Mouse (Mus musculus) layer of hippocampus, adult 8-10 months (tissue): ENCODE data around the gene Dclk1. TPM values are rescaled to one million over a fixed set of nuclear protein-coding genes. Genes with fewer than 3 reads are reported as not detected.

Experiments used
- DNase-seq, 2 experiments: peaks; one replicate each; pipeline ENCODE4 v3.0.0; 2022; ENCODE audit warnings: low spot score in 2 of 2
- total RNA-seq, 4 experiments: library from RNA; stranded (reverse); gene quantifications; 2 replicates each; pipeline ENCODE4 v1.2.4; 2022

Gene Dclk1
- total RNA-seq, 4 experiments from 2014 or later = 509 to 592 (median 551) TPM

DNA sequence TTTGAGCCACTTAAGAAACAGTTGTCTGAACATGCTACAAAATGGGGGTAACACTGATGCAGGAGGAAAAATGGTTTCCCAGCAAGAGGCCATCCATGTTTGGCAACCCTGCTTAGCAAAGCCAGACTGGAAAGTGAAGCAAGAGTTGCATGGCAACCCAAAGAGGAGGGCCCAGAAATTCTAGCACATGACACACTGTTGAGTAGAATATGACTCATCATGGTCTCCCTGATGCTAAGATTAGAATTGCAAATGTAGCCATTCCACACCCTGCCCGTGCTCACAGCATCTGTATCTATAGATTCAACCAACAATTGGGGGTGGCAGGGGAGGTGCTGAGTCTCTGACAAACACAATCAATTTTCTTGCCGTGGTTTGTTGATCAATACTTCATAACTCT, 154.6 kb downstream of the Dclk1 start:
- DNase-seq = no peak

DNA sequence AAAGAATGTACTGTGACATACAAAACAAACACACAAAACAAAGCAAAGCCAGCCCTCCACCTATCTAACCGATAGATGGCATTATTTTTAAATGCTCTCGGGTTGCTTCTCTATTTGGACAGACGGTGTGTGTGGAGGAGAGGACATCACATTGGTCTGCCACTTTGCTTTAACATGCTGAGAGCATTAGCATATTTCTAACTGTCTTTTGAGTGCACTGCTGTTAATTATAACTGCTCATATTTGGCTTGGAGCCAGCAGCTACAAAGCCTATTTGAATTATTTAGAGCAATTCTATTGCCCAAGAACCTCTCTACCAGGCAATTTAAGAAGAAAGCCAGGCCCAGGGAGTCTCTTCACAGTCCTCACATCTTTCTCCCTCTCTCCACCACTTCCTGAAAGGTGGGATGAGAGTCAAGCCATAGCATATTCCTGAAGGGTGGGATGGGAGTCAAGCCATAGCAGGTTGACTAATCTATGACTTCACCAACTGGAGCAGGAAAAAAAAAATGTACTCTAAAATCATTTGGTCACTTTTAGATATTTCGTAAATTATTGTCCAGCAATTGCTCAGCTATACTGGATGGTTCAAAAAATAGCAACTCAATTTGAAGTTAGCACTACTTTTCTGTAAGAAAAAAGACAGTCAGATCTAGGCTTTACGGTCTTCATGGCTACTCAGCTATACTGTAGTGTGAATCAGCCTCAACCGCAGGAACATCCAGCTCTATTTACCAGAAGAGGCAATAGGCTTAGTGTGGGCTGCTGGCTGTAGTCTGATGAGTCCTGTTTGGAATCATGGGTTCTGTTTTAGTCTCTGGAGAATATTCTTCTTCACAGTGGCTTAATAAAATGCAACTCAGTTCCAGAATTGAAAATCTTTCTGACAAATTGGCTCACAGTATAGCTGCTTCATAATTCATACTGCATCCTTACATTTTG, 155.9 kb downstream of the Dclk1 start:
- no peak for DNase-seq

DNA sequence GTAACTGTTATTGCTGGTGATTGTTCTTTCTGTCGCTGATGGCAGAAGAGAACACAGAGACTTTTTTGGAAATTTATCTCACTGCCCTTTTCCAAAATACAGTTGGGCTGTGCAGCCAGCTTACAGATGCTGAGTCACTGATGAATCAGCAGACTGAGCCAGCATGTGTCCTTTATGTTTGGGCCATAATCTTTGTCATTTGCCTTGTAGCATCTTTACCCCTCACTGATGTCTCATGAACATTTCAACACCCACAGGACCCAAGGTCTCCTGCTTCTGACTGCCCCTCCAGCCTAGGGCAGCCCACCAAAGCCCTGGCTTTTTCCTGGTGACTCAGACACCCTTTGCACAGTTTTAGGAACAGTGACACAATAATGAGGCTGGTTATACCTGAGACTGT, 159.1 kb downstream of the Dclk1 start:
- DNase-seq = no peak

DNA sequence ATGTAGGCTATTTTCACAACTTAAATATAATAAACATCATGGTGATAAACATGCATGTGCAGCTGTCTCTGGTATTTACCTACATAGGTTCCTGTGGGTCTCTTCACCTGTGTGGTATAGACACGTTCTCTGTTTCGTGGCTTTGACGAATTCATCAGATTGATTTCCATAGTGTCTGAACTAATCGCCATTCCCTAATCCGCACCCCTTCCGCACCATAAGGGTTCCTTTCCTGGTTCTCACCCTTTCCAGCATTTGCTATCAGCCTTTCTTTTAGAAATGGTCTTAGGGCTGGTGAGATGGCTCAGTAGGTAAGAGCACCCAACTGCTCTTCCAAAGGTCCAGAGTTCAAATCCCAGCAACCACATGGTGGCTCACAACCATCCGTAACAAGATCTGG, 162.6 kb downstream of the Dclk1 start:
- no peak for DNase-seq

DNA sequence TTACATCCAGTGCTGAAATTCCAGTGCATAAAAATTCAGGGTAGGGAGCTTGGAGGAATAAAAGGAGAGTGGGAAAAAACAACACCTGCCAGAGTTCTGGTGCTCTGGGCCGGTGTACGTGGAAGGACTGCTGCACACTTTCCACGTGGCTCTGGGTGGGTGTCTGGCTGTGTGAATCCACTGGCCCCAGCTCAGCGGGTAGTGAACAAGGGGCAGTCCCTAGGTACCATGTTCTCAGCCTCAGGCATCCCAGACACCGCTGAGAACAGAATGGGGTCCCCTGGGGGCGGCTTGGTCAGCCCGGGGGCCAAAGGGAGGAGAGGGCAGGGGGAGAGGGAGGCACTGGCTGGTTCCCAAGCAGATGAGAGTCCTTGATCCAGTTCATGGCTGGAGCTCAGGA, 164.5 kb downstream of the Dclk1 start:
- no peak for DNase-seq

DNA sequence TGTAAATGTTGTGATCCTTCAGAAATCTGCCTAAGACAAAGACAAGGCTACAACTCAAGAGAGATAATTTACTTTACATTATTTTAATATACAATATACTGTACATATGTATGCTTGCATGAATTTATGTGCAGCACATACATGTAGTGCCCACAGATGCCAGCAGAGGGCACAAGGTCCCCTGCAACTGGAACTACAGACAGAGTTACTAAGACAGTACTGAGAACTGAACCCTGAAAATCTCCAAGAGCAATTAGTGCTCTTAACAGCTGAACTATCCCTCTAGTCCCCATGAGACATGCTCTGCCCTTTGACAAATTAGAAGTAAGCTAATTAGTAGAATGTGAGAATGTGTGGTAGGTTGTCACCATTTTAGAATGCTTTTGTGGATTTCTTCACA, 169.4 kb downstream of the Dclk1 start:
- DNase-seq = no peak

DNA sequence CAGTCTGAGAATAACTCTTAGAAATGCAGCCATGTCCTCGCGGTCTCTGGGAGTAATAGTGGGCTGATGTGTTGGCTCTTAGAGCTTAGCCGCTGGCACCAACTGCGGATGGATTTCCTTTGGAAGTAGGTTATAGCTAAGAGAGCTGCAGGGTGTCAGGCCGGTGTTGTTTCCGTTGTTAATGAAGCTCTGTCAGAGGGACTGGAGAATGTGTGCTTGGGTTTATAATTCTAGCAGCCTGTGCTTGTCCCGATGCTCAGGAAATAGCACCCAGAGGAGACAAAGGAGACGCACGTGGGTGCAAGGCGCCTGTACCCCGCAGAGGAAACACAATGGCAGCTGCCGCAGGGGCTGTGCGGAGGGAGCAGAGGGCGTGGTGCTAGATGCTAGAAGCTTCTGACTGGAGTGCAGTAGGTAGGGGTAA, 173.4 kb downstream of the Dclk1 start:
- peak; percentile 69 to 74 for DNase-seq

DNA sequence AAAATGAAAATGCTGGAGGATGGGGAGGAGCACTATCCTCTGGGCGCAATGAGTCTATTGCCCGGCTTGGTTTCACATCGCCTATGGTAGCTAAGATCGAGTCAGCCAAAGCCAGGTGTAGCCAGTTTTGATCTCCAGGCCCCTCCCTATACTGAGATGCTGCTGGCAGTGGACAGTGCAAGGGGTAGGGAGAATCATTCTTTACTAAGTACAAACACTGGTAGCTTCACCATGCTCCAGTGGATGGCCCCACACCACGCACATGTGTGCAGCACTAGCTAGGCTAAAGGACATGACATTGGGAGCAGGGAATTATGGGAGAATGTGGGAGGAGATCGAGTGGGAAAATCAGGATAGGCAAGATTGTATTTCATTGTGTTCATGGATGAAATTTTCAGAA, 176.7 kb downstream of the Dclk1 start:
- DNase-seq = no peak

DNA sequence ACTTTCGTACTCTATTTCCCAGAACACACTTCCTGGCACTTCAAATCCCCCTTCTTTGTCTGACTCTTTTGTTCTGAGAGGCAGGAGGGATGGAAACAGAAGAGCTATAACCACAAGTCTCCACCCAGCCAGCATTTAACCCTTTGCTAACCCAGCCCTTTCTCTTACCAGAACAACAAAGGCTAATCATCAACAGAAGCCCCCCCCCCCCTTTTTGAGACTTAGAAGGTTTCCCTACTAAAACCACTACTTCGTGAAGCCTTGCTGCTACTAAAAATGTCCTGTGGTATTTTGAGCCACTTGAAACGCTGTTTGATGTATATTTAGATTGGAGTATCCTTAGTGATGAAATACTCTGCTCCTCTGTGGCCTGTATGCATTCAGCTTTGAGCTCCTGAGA, 177.2 kb downstream of the Dclk1 start:
- no peak for DNase-seq

DNA sequence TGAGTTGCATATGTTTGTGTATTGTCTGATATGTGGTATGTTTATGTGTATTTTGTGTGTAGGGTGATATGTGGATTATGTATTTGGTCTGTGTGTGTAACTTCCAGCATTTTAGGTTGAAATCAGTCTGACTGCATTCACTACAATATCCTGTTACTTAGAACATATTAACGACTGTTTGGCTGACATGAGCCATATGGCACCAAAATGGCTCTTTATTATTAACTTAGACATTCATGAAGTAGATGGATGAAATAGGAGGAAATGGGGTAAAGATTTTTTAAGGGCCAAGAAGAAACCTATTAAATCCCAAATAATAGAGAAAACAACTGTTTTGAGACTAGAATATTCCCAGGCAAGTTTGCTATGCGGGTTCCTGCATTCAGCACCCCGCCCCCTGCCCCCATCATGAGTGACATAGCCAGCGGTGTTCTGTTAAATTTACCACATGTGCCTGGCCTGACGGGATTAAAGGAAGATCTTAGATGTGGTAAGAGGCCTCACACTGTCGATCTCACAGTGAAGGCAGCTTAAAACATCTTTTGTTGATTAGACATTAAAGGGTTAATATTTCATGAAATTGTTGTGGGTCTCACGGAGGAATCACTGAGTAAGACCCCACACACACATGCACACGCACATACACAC, 178.4 kb downstream of the Dclk1 start:
- DNase-seq = no peak

DNA sequence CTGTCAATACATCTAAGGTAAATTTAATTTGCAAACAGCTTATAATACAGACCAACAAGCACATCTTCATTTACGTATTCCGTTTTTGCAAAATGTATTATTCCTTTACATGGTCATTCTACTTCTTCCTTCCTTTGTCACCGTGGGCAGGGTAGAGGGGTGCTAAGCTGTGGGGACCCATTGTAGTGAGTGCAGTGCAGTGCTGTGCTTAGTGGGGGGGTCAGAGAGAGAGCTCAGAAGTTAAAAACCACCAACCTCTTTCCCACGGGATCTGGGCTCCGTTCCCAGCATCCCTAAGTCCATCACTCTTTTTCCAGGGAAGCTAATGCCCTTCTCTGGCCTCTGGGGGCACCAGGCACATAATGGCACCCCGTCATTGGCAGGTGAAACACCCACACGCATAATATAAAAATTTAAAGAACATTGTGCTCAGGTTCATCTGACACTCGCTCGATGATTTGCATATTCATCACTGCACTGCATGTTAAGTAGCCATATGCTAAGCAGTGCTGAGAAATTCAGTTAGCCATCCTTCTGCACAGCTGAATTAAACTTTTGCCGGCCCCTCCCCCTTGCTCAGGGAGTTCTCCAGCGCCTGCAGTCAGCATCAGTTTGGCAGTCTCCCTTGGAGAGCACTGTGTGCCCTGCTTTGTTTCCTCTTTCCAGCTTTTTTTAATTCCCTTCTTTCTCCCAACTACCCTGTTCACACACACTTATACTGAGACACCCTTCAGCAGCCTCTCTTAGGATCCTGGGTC, 181.7 kb downstream of the Dclk1 start:
- peak; percentile 67 to 69 for DNase-seq

DNA sequence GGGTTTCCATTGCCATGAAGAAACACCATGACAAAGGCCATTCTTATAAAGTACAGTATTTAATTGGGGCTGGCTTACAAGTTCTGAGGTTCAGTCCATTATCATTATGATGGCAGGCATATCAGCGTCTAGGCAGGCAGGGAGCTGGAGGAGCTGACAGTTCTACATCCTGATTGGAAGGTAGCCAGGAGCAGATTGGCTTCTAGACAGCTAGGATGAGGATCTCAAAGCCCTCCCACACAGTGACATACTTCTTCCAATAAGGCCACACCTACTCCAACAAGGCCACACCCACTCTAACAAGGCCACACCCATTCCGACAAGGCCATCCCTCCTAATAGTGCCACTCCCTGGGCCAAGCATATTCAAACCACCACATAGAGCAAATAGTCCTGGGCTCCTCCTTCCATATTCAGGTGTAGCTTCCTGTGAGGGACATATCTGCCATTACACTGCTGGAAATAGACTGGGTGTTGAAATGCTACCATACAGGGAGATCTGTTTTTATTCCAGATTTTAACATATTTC, 187.9 kb downstream of the Dclk1 start:
- no peak for DNase-seq

DNA sequence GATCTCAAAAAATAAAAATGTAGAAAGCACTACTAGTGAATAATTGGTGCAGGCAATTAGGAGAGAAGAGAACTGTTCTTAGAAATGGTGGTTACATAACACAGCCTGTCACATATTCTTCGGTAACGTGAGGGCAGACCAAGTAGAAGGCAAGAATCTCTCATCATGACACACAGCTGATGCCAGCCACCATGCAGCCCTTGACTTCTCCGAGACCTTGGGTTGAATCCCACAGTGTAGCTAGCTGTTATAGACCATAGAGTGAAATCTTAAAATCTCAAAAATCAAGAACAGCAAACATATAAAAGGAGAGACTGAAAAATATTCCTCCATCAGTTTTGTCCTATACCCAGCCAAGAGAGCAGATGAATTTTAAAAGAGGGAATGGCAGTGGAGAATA, 189.1 kb downstream of the Dclk1 start:
- DNase-seq = no peak

DNA sequence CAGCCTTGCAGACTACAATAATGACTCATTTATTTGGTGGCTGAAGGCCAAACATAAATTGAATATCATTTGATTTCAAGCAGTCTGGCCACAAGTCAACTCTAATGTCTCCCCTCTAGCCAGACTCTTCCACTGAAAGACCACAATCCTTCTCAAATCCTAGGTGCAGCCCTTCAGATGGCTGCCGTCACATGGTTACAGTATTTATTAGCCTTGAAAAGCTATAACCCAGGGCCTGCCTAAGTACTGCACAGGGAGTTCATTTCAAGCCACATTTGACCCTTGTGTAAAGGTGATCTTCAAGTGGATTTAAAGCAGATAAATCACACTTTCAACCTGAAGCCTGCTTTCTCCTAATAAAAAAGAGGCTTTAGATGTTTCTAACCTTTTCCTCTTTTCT, 192.1 kb downstream of the Dclk1 start:
- no peak for DNase-seq

DNA sequence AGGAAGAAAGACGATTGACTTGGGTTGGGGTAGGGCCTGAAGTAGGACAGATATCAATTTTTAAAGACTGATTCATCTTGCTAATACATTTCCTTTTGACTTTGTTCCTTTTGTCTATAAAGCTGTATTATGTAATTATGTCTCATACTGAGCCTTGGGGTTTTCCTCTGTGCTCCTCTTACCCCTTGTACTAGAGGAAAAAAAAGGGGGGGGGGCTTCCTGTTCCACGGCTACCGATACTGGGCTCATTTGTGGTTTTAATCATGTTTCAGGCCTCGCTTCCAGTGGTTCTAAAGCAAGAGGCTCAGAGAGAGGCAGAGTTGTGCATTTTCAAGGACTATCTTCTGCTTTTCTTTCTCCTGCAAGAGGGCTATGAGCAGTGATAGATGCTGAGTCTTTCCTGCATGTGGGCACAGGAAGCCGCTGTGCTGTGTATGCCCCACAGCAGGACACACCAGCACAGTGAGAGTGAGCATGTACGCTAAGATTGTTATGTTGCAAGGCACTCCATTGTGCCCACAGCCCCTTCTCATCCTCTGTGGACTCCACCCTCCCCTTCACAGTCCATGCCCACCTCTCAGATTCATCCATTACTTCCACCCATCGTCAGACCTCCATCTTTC, 196.8 kb downstream of the Dclk1 start:
- no peak for DNase-seq

DNA sequence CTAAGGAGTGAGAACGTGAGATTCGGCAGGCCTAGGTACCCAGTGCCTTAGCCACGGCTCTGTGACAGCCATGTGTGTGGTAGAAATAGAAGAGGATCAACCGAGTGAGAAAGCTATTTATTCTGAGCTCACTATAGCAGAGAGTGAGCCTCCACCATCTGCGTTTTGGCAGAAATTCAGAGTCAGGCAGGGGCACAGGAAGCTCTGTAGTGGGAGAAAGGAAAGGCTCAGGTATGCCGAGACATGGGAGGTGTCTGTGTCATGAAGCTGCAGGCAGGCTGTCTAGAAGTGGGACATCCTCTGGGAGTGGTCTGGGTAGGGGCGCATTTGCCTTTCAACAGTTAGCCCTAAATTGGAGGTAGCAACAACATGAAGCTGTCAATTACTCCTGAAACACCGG, 198.2 kb downstream of the Dclk1 start:
- no peak for DNase-seq

DNA sequence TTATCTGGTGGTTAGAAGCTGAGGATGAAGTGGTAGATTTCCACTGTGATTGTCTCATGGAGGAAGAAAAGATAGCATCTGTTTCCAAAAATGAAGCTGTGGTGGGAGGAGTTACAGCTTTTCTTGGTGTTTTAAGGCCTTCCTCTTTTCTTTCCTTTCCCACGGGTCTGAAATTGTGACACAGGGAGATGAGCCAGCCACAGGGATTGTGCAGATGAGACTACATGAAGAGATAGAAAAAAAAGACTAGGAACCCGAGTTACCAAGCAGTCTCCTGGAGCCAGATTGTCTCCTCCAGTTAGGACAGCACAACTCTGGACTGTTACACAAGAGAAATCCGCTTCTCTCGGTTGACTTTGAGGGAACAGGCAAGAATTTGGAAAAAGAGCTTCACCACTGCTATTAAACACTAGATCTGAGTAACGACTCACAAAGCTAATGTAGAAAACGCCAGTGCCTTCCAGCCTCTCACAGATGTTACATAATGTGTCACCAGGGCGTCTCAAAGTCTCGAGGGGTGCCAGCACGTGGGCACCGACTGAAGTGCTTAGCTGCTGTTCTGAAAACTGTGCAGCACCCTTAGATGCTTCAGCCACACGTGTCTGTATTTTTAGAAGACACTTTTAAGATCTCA, 200.0 kb downstream of the Dclk1 start:
- no peak for DNase-seq

DNA sequence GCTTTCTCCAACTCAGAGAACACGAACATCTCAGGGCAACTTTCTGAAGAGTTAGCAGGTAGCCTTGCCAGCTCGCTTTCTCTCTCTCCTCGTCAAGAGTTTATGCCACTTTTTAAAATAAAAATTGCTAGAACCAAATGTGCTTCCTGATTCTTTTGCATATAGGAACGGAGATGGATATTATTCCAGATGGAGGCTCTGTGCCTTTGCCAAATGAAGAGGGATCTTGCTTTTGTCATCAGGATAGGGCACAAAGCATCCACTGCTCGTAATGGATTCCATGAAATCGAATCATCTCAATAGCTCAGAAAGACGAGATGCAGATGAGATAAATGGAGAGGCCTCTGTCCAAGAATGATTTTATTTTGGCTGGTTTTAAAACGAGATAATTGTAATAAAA, 201.1 kb downstream of the Dclk1 start:
- DNase-seq = no peak

DNA sequence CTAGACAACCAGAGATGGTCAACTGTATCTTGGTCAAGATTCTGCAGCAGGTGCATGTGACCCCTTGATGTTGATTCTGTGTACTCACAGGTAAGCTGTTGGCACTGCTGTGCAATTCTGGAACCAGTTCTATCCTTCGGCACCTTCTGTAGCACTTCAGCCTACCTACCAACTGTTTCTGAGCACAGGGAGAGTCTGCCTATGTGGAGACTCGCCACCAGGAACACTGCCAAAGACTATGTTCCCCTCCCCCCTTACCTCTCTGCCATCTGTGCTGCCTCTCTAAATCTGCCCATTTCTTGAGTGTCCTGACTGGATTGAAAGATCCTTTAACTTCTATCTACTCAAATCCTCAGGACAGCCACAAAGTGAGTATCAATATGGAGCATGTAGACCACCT, 201.6 kb downstream of the Dclk1 start:
- DNase-seq = peak in 1 of 2 experiments; percentile 57

DNA sequence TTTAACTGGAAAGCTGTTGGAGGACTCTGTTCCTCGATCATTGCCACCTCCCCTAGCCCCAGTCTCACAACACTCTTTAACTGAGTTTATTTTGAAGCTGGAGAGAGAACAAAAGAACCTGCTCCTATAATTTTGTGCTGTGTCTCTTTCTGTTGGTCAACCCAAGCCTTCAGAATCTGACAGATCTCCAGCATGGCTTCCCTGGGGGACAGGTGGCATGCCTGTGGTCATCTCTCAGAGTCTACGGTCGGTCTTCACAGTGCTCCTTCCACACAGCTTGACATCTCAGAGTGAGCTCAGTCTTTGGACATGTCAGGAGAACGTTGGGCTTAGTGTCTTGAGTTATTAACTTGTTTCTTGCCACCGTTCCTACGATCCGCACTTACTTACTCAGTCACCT, 204.5 kb downstream of the Dclk1 start:
- no peak for DNase-seq
